Mouse (Mus musculus): ENCODE data around the gene Cct8.
"Not testable (repeated sequence)": the region's sequence is repeated elsewhere in the genome, so short reads cannot be mapped to it uniquely, and the experiment has no call there.

The Cct8 gene

GRCm38 (mm10) chr16:87495716-87496447 lies at the start of gene Cct8:
TSS of gene Cct8 (minus strand) at chr16:87495873.
- peak; percentile 97 for DNase-seq (ENCODE audit: low spot score)

DNA sequence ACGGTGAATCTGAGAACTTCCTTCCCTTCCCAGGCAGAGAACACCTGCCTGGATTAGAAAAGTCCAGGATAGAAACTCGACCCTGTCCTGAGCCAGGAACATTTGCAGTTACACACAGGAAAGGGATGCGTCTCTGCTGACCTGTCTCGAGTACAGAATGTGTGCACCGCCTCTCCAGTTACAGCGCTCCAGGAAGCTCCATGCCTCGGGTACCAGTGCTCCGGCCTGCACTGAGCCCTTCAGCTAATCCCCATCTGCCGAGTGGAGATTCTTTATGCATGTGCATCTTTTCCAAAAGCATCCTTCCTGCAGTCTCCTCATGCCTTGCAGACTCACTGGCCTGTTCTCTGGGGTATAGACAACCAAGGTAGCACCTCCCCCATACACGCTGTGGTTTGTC lies 33.1 kb upstream of the Cct8 start:
- DNase-seq (ENCODE audit: low spot score): no peak

DNA sequence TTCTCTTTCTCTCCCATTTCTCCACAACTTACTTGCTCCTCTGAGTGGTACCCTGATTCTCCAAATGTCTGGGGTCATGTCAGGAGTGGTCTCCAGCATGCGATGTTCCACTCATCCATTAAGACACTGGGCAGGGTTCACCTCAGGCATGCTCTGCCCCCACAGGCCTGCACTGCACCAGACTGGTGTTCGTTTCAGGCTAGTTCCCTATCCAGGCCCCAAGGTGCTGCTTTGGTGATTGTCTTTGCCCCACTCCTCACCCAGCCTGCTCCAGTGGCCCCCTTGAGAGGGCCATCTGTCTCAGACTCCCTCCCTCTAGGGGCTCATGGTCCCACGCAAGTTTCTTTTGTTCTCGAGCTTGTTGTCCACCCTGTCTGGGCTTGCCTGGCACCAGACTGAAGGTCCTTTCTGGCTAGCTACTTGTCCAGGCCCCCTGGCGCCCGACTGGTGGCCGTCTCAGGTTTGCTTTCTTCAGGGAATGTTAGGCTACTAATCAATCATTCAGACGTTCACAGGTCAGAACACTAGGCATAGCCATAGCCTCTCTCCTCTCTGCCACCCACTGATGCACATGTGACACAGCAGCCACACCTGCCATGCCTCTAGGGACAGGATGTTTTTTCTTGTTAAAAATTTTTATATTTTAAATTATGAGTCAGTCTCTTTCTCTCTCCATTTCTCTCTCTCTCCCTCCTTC lies 32.0 kb upstream of the Cct8 start:
- DNase-seq (ENCODE audit: low spot score): no peak

DNA sequence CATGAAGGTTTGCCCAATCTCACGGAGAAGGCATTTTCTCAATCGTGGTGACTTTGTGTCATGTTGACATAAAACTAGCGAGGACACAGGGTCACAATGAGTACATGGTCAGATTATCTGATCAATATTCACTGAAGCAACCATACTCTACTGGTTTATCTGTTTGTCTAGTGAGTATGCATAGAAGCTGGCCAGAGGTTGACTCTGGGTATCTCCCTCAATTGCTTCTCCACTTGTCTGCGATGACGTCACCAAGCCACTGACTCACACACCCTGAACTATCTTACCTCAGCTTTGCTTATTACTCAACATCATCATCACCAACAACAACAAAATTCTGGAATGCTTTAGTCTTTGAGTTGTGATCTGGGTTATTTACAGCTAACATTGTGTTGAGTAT lies 28.6 kb upstream of the Cct8 start:
- DNase-seq (ENCODE audit: low spot score): no peak

DNA sequence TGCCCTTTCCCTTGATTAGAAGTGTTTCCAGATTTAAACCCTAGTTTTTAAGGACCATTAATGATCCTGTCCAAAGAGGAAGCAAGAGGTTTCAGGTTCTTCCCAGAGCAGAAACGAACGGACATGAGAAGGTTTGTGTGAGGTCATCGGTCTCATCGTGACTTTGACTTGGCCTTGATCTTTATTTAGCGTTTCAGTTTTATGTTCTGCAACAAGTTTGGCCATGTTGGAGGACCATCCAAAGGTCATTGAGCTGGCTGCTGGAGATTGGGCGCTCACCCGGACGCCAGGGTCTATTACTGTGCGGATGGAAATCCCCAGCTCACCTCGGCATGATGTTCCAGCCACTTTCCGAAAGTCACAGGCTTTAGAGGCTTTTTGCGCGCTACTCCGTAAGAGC lies 16.7 kb upstream of the Cct8 start:
- no peak for DNase-seq (ENCODE audit: low spot score)

GRCm38 (mm10) chr16:87511706-87512105 lies 16.0 kb upstream of the Cct8 start:
- no peak for DNase-seq (ENCODE audit: low spot score)

GRCm38 (mm10) chr16:87501304-87502078 lies 5.8 kb upstream of the Cct8 start:
- no peak for DNase-seq (ENCODE audit: low spot score)

GRCm38 (mm10) chr16:87499556-87499955 lies 3.9 kb upstream of the Cct8 start:
- DNase-seq (ENCODE audit: low spot score): no peak

- no peak for DNase-seq (ENCODE audit: low spot score)
These were observed 1.5 kb upstream of the Cct8 start for GRCm38 (mm10) chr16:87497171-87497570.

GRCm38 (mm10) chr16:87496728-87497127 lies 1.1 kb upstream of the Cct8 start:
- DNase-seq (ENCODE audit: low spot score): no peak

- no peak for DNase-seq (ENCODE audit: low spot score)
These were observed 568 bp downstream of the Cct8 start for GRCm38 (mm10) chr16:87494955-87495655.

- not testable (repeated sequence) for DNase-seq (ENCODE audit: low spot score)
These were observed 3.4 kb downstream of the Cct8 start for GRCm38 (mm10) chr16:87492191-87492792.

GRCm38 (mm10) chr16:87488605-87489004 lies 7.1 kb downstream of the Cct8 start:
- no peak for DNase-seq (ENCODE audit: low spot score)

GRCm38 (mm10) chr16:87486739-87487138 lies 8.9 kb downstream of the Cct8 start:
- DNase-seq (ENCODE audit: low spot score): no peak

GRCm38 (mm10) chr16:87484367-87484766 lies 11.3 kb downstream of the Cct8 start:
- no peak for DNase-seq (ENCODE audit: low spot score)

- no peak for DNase-seq (ENCODE audit: low spot score)
These were observed 25.1 kb downstream of the Cct8 start for GRCm38 (mm10) chr16:87470579-87470978.

- DNase-seq (ENCODE audit: low spot score): peak; percentile 11
These were observed 36.9 kb downstream of the Cct8 start for GRCm38 (mm10) chr16:87458752-87459151.

DNA sequence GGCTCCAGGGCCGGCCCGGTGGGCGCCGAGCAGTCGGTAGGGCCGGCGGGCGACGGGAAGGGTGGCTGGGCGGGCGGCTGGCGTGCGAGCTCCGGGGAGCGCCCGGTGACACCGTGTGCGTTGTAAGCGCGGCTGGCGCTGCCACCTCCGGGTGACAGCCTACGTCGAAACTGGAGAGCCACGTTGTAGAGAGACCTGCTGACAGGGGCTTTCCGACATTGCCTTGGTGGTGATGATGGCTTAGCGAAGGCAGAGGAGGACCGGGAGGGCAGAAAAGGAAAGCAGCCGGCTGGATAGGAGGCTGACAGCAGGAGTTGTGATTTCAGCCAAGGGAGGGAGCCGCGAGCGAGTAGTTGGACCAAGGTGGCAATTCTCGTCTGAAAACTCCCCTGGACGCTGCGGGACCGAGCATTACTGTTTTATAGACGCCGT lies 40.5 kb downstream of the Cct8 start:
- peak; percentile 67 for DNase-seq (ENCODE audit: low spot score)

GRCm38 (mm10) chr16:87454419-87455179 lies 41.1 kb downstream of the Cct8 start, which contains the start of gene Usp16:
TSS of gene Usp16 (plus strand) at chr16:87454703.
- DNase-seq (ENCODE audit: low spot score): peak; percentile 93

GRCm38 (mm10) chr16:87453226-87453625 lies 42.4 kb downstream of the Cct8 start:
- DNase-seq (ENCODE audit: low spot score): no peak

GRCm38 (mm10) chr16:87445528-87445927 lies 50.1 kb downstream of the Cct8 start:
- DNase-seq (ENCODE audit: low spot score): no peak
